Mouse (Mus musculus) CH12.LX (cell line): ENCODE data around the gene Tm7sf3. TPM values are rescaled to one million over a fixed set of nuclear protein-coding genes. Genes with fewer than 3 reads are reported as not detected.

ENCODE experiments used
- DNase-seq: peaks from one replicate; pipeline ENCODE4 v3.0.0-alpha.2; 2013; ENCODE audit errors: extremely low read depth
- H3K27ac ChIP-seq: 2 replicates; pipeline ENCODE4 v1.5.1; 2012; ENCODE audit warnings: low read depth, mild to moderate bottlenecking, control low read depth, moderate library complexity; ENCODE audit not compliant: insufficient read depth
- H3K27me3 ChIP-seq: replicated peaks from 2 replicates; pipeline ENCODE3; 2012; ENCODE audit warnings: inconsistent platforms
- H3K36me3 ChIP-seq, 2 experiments: replicated peaks in 1 of 2; 2 replicates each; pipeline versions ENCODE3 to v1.6.1; 2012; ENCODE audit warnings: inconsistent platforms in 1 of 2, low read length in 1 of 2, mild to moderate bottlenecking in 1 of 2, mixed read lengths in 1 of 2, moderate library complexity in 1 of 2; ENCODE audit not compliant: control insufficient read depth in 1 of 2, insufficient read depth in 1 of 2
- H3K4me1 ChIP-seq, 2 experiments: 2 replicates each; pipeline ENCODE4 v1.6.1; 2012; ENCODE audit warnings: inconsistent platforms in 1 of 2, moderate library complexity in 1 of 2; ENCODE audit not compliant: insufficient read depth in 2 of 2, control insufficient read depth in 1 of 2
- H3K4me2 ChIP-seq: 2 replicates; pipeline ENCODE4 v1.6.1; 2012; ENCODE audit warnings: low read depth, mild to moderate bottlenecking, control low read depth; ENCODE audit not compliant: poor library complexity, insufficient read depth, severe bottlenecking
- H3K4me3 ChIP-seq, 3 experiments: fragments of 150-350 bp in 1 of 3; sonication (generic) in 1 of 3; replicated peaks in 1 of 3; 2 replicates each; pipeline versions ENCODE3 to v1.5.1; 2011 to 2012; ENCODE audit warnings: low read depth in 2 of 3, low read length in 2 of 3, mild to moderate bottlenecking in 2 of 3, moderate library complexity in 2 of 3, control low read depth in 1 of 3, improper control_type of control experiment in 1 of 3, inconsistent platforms in 1 of 3, mixed read lengths in 1 of 3; ENCODE audit not compliant: poor library complexity in 1 of 3
- H3K79me2 ChIP-seq: replicated peaks from 2 replicates; pipeline ENCODE4 v1.6.1; 2012; ENCODE audit warnings: mild to moderate bottlenecking, moderate library complexity; ENCODE audit not compliant: control insufficient read depth, poor library complexity, insufficient read depth, severe bottlenecking; ENCODE audit errors: extremely low read depth
- H3K9ac ChIP-seq: 2 replicates; pipeline ENCODE4 v1.6.1; 2012; ENCODE audit warnings: low read depth, mild to moderate bottlenecking, control low read depth, moderate library complexity; ENCODE audit not compliant: insufficient read depth
- H3K9me3 ChIP-seq: replicated peaks from 2 replicates; pipeline ENCODE3; 2012; ENCODE audit warnings: low read length, inconsistent platforms, mixed read lengths
- BHLHE40 ChIP-seq: IDR thresholded peaks from 2 replicates; pipeline ENCODE4 v1.6.1; 2011; ENCODE audit warnings: mild to moderate bottlenecking, low read depth, low read length, improper control_type of control experiment
- CHD1 ChIP-seq: IDR thresholded peaks from 2 replicates; pipeline ENCODE4 v1.6.1; 2012; ENCODE audit warnings: low read depth, low read length, improper control_type of control experiment, inconsistent platforms
- ELF1 ChIP-seq: IDR thresholded peaks from 2 replicates; pipeline ENCODE4 v1.6.1; 2014; ENCODE audit warnings: low read depth, mild to moderate bottlenecking, inconsistent platforms, low read length, improper control_type of control experiment
- ETS1 ChIP-seq: conservative IDR thresholded peaks from 2 replicates; pipeline ENCODE4 v1.6.1; 2012; ENCODE audit warnings: low read depth, mild to moderate bottlenecking, inconsistent platforms, low read length, improper control_type of control experiment, moderate library complexity
- GABPA ChIP-seq: IDR thresholded peaks from 2 replicates; pipeline ENCODE4 v1.6.1; 2012; ENCODE audit warnings: low read depth, low read length, improper control_type of control experiment, inconsistent platforms; ENCODE audit not compliant: insufficient replicate concordance
- HCFC1 ChIP-seq: IDR thresholded peaks from 2 replicates; pipeline ENCODE4 v1.6.1; 2012; ENCODE audit warnings: low read depth, mild to moderate bottlenecking, inconsistent platforms, low read length, improper control_type of control experiment
- IRF4 ChIP-seq: IDR thresholded peaks from 2 replicates; pipeline ENCODE4 v1.6.1; 2014; ENCODE audit warnings: low read depth, mild to moderate bottlenecking, inconsistent platforms, low read length, improper control_type of control experiment
- JUND ChIP-seq: conservative IDR thresholded peaks from 2 replicates; pipeline ENCODE4 v1.6.1; 2011; ENCODE audit warnings: low read depth, low read length, improper control_type of control experiment
- MAFK ChIP-seq: IDR thresholded peaks from 2 replicates; pipeline ENCODE4 v1.6.1; 2011; ENCODE audit warnings: low read length, improper control_type of control experiment; ENCODE audit not compliant: insufficient replicate concordance
- MAX ChIP-seq: IDR thresholded peaks from 2 replicates; pipeline ENCODE4 v1.6.1; 2011; ENCODE audit warnings: low read length, improper control_type of control experiment
- MEF2A ChIP-seq: IDR thresholded peaks from 2 replicates; pipeline ENCODE4 v1.6.1; 2014; ENCODE audit warnings: low read depth, mild to moderate bottlenecking, inconsistent platforms, low read length, improper control_type of control experiment, borderline replicate concordance
- MXI1 ChIP-seq: IDR thresholded peaks from 2 replicates; pipeline ENCODE4 v1.6.1; 2011; ENCODE audit warnings: mild to moderate bottlenecking, low read depth, low read length, improper control_type of control experiment
- MYC ChIP-seq: IDR thresholded peaks from 2 replicates; pipeline ENCODE4 v1.6.1; 2011; ENCODE audit warnings: low read depth, mild to moderate bottlenecking, improper control_type of control experiment, low read length
- NRF1 ChIP-seq: IDR thresholded peaks from 2 replicates; pipeline ENCODE4 v1.6.1; 2014; ENCODE audit warnings: low read depth, mild to moderate bottlenecking, inconsistent platforms, low read length, improper control_type of control experiment, moderate library complexity
- PAX5 ChIP-seq: IDR thresholded peaks from 2 replicates; pipeline ENCODE4 v1.6.1; 2012; ENCODE audit warnings: low read length, inconsistent platforms, mixed read lengths
- POLR2AphosphoS2 ChIP-seq: IDR thresholded peaks from 2 replicates; pipeline ENCODE4 v1.6.1; 2011; ENCODE audit warnings: low read depth, low read length, improper control_type of control experiment
- RCOR1 ChIP-seq: conservative IDR thresholded peaks from 2 replicates; pipeline ENCODE4 v1.6.1; 2012; ENCODE audit warnings: low read depth, mild to moderate bottlenecking, inconsistent platforms, low read length, improper control_type of control experiment
- SIN3A ChIP-seq: IDR thresholded peaks from 2 replicates; pipeline ENCODE4 v1.6.1; 2012; ENCODE audit warnings: low read length, improper control_type of control experiment, inconsistent platforms
- TCF12 ChIP-seq: IDR thresholded peaks from 2 replicates; pipeline ENCODE4 v1.6.1; 2014; ENCODE audit warnings: low read depth, mild to moderate bottlenecking, inconsistent platforms, low read length, improper control_type of control experiment
- UBTF ChIP-seq: IDR thresholded peaks from 2 replicates; pipeline ENCODE4 v1.6.1; 2012; ENCODE audit warnings: low read depth, mild to moderate bottlenecking, inconsistent platforms, low read length, improper control_type of control experiment, moderate library complexity
- ZC3H11A ChIP-seq: IDR thresholded peaks from 2 replicates; pipeline ENCODE4 v1.6.1; 2012; ENCODE audit warnings: low read depth, mild to moderate bottlenecking, inconsistent platforms, low read length, improper control_type of control experiment
- ZKSCAN1 ChIP-seq: IDR thresholded peaks from 2 replicates; pipeline ENCODE4 v1.6.1; 2012; ENCODE audit warnings: low read depth, inconsistent platforms, low read length, improper control_type of control experiment, borderline replicate concordance
- ZMIZ1 ChIP-seq: IDR thresholded peaks from 2 replicates; pipeline ENCODE4 v1.6.1; 2012; ENCODE audit warnings: low read depth, mild to moderate bottlenecking, inconsistent platforms, low read length, improper control_type of control experiment
- dilution Hi-C: fragments of 300-500 bp; cut with MboI; formaldehyde crosslinking; loops from 2 replicates; pipeline ENCODE4 v1.14.3; 2020; ENCODE audit warnings: low sequenced_read_pairs; ENCODE audit not compliant: extremely low pct_unique_long_range_greater_than_20kb, extremely low pct_ligation_motif_present
- in situ Hi-C: fragments of 300-500 bp; cut with MboI; formaldehyde crosslinking; loops from 3 replicates; pipeline ENCODE4 v1.14.3; 2019; ENCODE audit warnings: low sequenced_read_pairs, low pct_ligation_motif_present, low pct_unique_long_range_greater_than_20kb, mixed read lengths
- polyA plus RNA-seq: library from polyadenylated mRNA; unstranded; fragments of >175 nt; gene quantifications from 2 replicates; pipeline ENCODE4 v1.2.1, GENCODE M21; 2012; ENCODE audit warnings: low read depth; ENCODE audit not compliant: insufficient read length
- total RNA-seq, 2 experiments: library from RNA; depleted of rRNA; stranded (reverse); fragments of 300-350 nt in 1 of 2; fragments of >200 nt in 1 of 2; gene quantifications; 2 replicates each; pipeline ENCODE4 v1.2.3; 2012 to 2014

Tm7sf3 gene
- total and polyA plus RNA-seq, 3 experiments = 11.4 to 23.9 (median 13.4) TPM

GRCm38 (mm10) chr6:146611385-146611784 lies 31.2 kb downstream of the Tm7sf3 start:
- dilution Hi-C loops = no loop called here
- no peak overlapping the region for H3K27ac ChIP-seq
- DNase-seq = no peak
- H3K4me2 ChIP-seq = no peak overlapping the region
- H3K27me3 ChIP-seq = no peaks in the 10 kb centered on the region
- no peak overlapping the region for H3K9ac ChIP-seq
- in situ Hi-C loops = no loop called here
- H3K4me3 ChIP-seq = no peak overlapping the region
- peaks cover 0 to 7% of the 10 kb centered on the region in 2 experiments; a peak in 2 of 4 replicates for H3K4me1 ChIP-seq
- no peak for TF ChIP-seq IRF4
- H3K9me3 ChIP-seq = no peaks in the 10 kb centered on the region
- H3K36me3 ChIP-seq = peaks cover 45 to 82% of the 10 kb centered on the region in 2 experiments
- no peaks in the 10 kb centered on the region for H3K79me2 ChIP-seq

GRCm38 (mm10) chr6:146603651-146604050 lies 39.0 kb downstream of the Tm7sf3 start:
- no peaks in the 10 kb centered on the region for H3K4me1 ChIP-seq
- no peak for DNase-seq
- no peaks in the 10 kb centered on the region for H3K9me3 ChIP-seq
- dilution Hi-C loops = no loop called here
- no peak overlapping the region for H3K4me2 ChIP-seq
- H3K79me2 ChIP-seq = no peaks in the 10 kb centered on the region
- in situ Hi-C loops = no loop called here
- H3K4me3 ChIP-seq = no peak overlapping the region
- peaks cover 58 to 87% of the 10 kb centered on the region in 2 experiments for H3K36me3 ChIP-seq
- no peak overlapping the region for H3K9ac ChIP-seq
- H3K27ac ChIP-seq = no peak overlapping the region
- TF ChIP-seq HCFC1 (no peak), CHD1 (no peak), NRF1 (no peak), BHLHE40 (no peak), MAFK (no peak), SIN3A (no peak), RCOR1 (no peak), JUND (no peak), UBTF (no peak), IRF4 (no peak), ELF1 (no peak)
- no peaks in the 10 kb centered on the region for H3K27me3 ChIP-seq

DNA sequence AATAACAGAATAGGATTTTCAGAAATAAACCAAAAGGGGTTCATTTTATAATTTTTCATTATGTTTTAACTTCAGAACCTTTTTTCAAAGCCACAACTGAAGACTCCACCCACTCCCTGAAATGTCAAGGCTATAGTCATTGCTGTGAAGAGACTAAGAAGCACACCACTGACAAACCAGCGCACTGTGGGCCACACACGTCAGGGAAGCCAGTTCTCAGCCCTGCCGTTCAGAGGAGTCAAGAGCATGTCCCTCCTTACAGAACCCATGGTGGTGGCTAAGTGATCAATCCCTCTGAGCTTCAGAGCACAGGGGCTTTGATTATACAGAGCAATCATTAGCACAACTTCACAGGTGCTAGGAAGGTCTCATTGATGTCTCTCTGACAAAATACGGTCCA lies 40.0 kb downstream of the Tm7sf3 start:
- no peak for DNase-seq
- Histone ChIP-seq H3K9me3 (no peaks in the 10 kb centered on the region), H3K27ac (no peak overlapping the region), H3K79me2 (no peaks in the 10 kb centered on the region), H3K4me1 (no peaks in the 10 kb centered on the region), H3K36me3 (peaks cover 56 to 82% of the 10 kb centered on the region in 2 experiments), H3K4me2 (no peak overlapping the region), H3K27me3 (no peaks in the 10 kb centered on the region), H3K9ac (no peak overlapping the region), H3K4me3 (no peak overlapping the region)
- dilution Hi-C loops (no loop called here), in situ Hi-C loops (no loop called here)
- TF ChIP-seq MEF2A (no peak), SIN3A (no peak), ZC3H11A (no peak), CHD1 (no peak), MYC (no peak), POLR2AphosphoS2 (no peak), GABPA (no peak), MAX (no peak), IRF4 (no peak), ZKSCAN1 (no peak), MXI1 (no peak), PAX5 (no peak), ZMIZ1 (no peak), ETS1 (no peak), MAFK (no peak), TCF12 (no peak)
